Mouse (Mus musculus): ENCODE measurements at regions not wholly inside any gene's neighbourhood (a gene's known extent, or its start where the extent isn't known, plus 50 kb on each side); places are given as distances from the start of the nearest gene placed in this dataset.
A peak's percentile ranks its signal among the peaks of the same experiment; 100 is the strongest.

GRCm38 (mm10) chr10:91734691-91735090, 553.6 kb upstream of the Tmpo start:
- DNase-seq = no peak
- intact Hi-C loops (cut with DNase I) = no loop called here

- intact Hi-C loops (cut with DNase I) = no loop called here
- no peak for DNase-seq
Measured at GRCm38 (mm10) chr10:91732007-91732589, 551.0 kb upstream of the Tmpo start.

- intact Hi-C loops (cut with DNase I) = no loop called here
Measured at GRCm38 (mm10) chr10:91730062-91730461, 548.9 kb upstream of the Tmpo start.

GRCm38 (mm10) chr10:91719561-91720371, 538.7 kb upstream of the Tmpo start:
- peak in 1 of 2 experiments; percentile 2 for DNase-seq
- intact Hi-C loops (cut with DNase I) = no loop called here

More at GRCm38 (mm10) chr10:91730062-91730461, 548.9 kb upstream of the Tmpo start:
- DNase-seq = no peak

GRCm38 (mm10) chr10:91716604-91717003, 535.5 kb upstream of the Tmpo start:
- intact Hi-C loops (cut with DNase I) = no loop called here
- no peak for DNase-seq

GRCm38 (mm10) chr10:91714648-91715047, 533.5 kb upstream of the Tmpo start:
- intact Hi-C loops (cut with DNase I) = no loop called here
- DNase-seq = no peak

- intact Hi-C loops (cut with DNase I) = no loop called here
- DNase-seq = no peak
Measured at GRCm38 (mm10) chr10:91713529-91713928, 532.4 kb upstream of the Tmpo start.

GRCm38 (mm10) chr10:91706816-91707215, 525.7 kb upstream of the Tmpo start:
- intact Hi-C loops (cut with DNase I) = no loop called here
- DNase-seq = no peak

GRCm38 (mm10) chr10:91704751-91705150, 523.6 kb upstream of the Tmpo start:
- DNase-seq = no peak
- intact Hi-C loops (cut with DNase I) = no loop called here

GRCm38 (mm10) chr10:91701822-91702221, 520.7 kb upstream of the Tmpo start:
- DNase-seq = no peak
- intact Hi-C loops (cut with DNase I) = no loop called here

- no peak for DNase-seq
- intact Hi-C loops (cut with DNase I) = no loop called here
Measured at GRCm38 (mm10) chr10:91686082-91686618, 505.0 kb upstream of the Tmpo start.

- intact Hi-C loops (cut with DNase I) = no loop called here
- no peak for DNase-seq
Measured at GRCm38 (mm10) chr10:91685164-91686027, 504.3 kb upstream of the Tmpo start.

- intact Hi-C loops (cut with DNase I) = no loop called here
- no peak for DNase-seq
Measured at GRCm38 (mm10) chr10:91679641-91680040, 498.5 kb upstream of the Tmpo start.

- intact Hi-C loops (cut with DNase I) = no loop called here
- DNase-seq = no peak
Measured at GRCm38 (mm10) chr10:91637911-91638310, 456.8 kb upstream of the Tmpo start.

- DNase-seq = no peak
- intact Hi-C loops (cut with DNase I) = no loop called here
Measured at GRCm38 (mm10) chr10:91628672-91629071, 447.6 kb upstream of the Tmpo start.

GRCm38 (mm10) chr10:91622281-91622680, 441.2 kb upstream of the Tmpo start:
- no peak for DNase-seq
- intact Hi-C loops (cut with DNase I) = no loop called here

- no peak for DNase-seq
- intact Hi-C loops (cut with DNase I) = no loop called here
Measured at GRCm38 (mm10) chr10:91613794-91614479, 432.8 kb upstream of the Tmpo start.

- no peak for DNase-seq
- intact Hi-C loops (cut with DNase I) = no loop called here
Measured at GRCm38 (mm10) chr10:91612052-91612451, 430.9 kb upstream of the Tmpo start.

GRCm38 (mm10) chr10:91594891-91595290, 413.8 kb upstream of the Tmpo start:
- intact Hi-C loops (cut with DNase I) = no loop called here
- DNase-seq = no peak

- intact Hi-C loops (cut with DNase I) = no loop called here
- no peak for DNase-seq
Measured at GRCm38 (mm10) chr10:91593378-91593777, 412.3 kb upstream of the Tmpo start.

All from heart, postnatal 14 days (tissue).